Mouse (Mus musculus) naive thymus-derived CD4-positive, alpha-beta T cell, adult 2 months (primary cell): ENCODE data around the gene Tmem63b.

Experiments used
- DNase-seq: peaks from one replicate; pipeline ENCODE4 v3.0.0-alpha.2; 2011; ENCODE audit warnings: low read depth

The Tmem63b gene

GRCm38 (mm10) chr17:45703187-45703586 lies 16.5 kb upstream of the Tmem63b start:
- no peak for DNase-seq

DNA sequence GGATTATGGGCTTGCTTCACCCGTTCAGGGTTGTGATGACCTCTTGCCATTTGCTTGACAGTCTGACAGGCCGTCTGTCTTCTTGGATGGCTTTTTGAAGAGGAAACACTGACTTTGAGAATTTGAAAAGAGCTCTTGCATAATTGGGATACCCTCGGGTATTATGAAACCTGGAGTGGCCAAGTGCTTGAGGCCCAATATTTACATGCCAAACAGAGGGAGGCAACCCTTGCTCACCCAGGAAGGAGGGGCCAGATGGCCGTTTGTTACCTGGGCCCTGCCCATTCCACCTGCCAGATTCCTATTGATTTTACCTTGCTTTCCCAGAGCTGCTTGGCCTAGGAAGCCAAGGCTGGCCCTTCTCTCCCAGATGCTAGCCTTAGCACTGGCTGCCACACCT lies 15.5 kb upstream of the Tmem63b start:
- DNase-seq = no peak

- no peak for DNase-seq
Measured at GRCm38 (mm10) chr17:45701236-45701591, 14.5 kb upstream of the Tmem63b start.

- no peak for DNase-seq
Measured at GRCm38 (mm10) chr17:45700496-45701235, 14.0 kb upstream of the Tmem63b start.

- no peak for DNase-seq
Measured at GRCm38 (mm10) chr17:45699039-45699740, 12.5 kb upstream of the Tmem63b start.

DNA sequence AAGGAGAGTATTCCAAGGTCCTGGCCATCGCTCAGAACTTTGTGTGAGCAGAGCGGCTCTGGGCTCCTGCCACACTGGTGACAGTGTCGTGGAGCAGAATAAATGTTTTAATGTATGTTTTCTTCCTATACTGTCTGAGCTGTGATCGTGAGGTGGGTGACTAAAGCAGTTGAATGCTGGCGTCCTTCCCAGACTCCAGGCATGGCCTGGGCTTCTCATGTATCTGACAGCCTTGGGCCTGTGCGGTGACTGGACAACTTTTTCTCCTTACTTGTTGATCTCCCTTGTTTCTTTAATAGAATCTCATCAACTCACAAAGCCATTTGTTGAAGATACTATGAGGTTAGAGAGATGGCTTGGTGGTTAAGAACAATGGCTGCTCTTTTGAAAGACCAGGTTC lies 11.7 kb upstream of the Tmem63b start:
- no peak for DNase-seq

DNA sequence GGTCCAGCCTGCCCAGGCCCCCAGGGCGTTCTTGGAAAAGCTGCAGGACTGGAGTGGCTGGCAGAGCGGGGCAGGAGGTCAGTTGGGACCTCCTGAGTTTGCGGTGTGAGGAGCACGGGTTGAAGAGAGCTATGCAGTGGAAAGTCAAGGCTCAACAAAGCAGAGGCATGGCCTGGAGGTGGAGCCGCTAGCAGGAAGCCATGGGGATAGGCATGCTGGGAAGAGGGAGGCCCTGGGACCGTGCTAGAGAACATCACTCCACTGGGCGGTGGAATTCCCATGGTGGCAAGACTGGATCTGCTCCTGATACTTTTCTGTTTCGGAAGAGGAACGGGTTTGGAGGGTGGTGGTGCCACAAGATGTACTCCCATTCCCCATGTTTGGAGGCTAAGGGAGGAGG lies 10.3 kb upstream of the Tmem63b start:
- no peak for DNase-seq

DNA sequence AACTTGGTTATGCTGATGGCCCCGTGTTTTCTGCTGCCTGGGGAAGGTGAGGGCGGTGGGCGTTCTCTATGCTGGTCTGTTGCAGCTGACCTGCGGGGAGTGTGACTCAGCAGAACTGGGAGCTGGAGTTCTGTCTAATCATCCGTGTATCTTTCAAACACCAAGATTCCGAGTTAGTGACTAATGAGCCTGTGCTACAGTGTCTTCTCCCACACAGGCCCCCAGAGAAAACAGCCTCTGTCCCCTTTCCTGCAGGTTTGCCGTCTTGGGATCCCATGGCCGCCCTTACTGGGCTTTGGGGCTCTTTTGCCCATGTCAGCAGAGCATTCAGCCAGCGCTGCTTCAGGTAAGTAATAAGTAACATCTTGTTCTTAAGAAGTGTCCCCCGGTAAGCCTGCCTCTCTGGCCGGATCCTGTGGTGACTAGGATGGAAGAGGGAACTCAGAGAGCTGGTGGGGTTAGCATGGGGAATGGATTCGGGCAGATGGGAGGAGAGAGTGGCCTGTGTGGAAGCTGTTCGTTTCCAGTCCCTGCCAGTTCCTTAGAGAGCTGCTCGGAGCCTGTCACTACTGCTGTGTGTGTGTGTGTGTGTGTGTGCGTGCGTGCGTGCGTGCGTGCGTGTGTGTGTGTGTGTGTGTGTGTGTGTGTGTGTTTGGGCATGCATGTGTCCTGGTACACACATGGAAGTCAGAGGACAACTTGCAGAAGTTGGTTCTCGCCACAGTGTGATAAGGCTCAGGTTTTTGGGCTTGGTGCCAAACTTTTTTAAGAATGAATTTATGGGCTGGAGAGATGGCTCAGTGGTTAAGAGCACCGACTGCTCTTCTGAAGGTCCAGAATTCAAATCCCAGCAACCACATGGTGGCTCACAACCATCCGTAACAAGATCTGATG lies 8.8 kb upstream of the Tmem63b start:
- DNase-seq = no peak

DNA sequence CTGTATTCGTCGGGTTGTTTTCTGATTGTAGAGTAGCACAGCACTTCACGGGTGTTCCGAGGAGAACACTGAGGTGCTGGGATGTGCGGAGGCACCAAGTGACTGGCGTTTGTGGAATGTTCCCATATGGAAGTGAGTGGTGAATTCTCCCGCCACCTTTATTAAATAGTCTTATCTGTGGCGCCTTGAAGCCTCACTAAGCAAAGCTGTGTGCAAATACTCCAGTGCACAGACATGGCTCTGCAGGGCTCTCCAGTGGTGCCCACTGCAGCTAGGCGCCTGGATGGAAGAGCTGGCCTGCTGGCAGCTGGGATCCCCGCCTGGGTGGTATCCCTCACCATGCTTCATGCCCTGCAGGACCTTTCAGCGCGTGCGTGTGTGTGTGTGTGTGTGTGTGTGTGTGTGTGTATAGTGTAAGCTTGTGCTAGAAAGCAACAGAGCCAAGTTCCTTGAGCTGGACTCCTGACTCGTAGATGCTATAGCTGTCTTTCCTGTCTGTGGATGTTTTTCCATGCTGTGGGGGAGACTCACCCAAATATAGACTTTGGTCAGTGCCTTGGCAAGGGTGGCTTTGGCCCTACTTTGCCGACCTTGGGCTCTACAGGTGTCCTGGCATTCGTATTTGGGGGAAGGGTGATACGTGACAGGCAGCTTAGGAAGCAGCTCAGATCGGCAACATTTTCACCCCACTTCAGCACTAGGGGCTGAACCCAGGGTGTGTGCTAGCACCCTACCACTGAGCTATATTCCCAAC lies 7.3 kb upstream of the Tmem63b start:
- no peak for DNase-seq

- no peak for DNase-seq
Measured at GRCm38 (mm10) chr17:45692159-45692558, 5.5 kb upstream of the Tmem63b start.

GRCm38 (mm10) chr17:45690044-45690443 lies 3.3 kb upstream of the Tmem63b start:
- no peak for DNase-seq

GRCm38 (mm10) chr17:45689120-45689519 lies 2.4 kb upstream of the Tmem63b start:
- no peak for DNase-seq

DNA sequence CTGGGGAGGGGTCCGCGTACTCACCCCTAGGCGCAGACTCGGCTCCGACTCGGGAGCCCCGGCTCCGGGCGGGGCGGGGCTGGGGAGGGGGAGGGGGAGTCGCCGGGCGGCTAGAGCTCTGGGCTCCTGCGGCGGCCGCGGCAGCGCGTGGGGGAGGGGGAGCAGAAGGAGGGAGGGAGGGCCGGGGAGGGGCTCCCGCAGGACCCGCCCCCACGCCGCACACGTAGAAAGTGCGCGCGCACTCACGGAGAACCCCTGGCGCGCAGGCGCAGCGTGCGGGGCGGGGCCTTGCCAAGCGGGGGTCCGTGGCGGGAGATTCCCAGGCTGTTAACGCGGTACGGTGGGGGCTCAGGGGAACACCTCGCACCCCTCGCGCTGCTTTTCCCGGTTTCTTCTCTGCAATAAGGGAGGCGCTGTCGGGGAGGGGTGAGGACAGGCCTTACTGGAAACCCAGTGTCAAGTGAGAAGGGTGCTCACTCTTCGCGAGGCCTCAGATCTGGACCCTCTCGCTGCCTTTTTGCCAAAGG lies 549 bp downstream of the Tmem63b start, which contains the start of gene Mrpl14:
TSS of gene Mrpl14 (plus strand) at position 230 of the 527 bp plus-strand sequence.
- peak; percentile 96 for DNase-seq

DNA sequence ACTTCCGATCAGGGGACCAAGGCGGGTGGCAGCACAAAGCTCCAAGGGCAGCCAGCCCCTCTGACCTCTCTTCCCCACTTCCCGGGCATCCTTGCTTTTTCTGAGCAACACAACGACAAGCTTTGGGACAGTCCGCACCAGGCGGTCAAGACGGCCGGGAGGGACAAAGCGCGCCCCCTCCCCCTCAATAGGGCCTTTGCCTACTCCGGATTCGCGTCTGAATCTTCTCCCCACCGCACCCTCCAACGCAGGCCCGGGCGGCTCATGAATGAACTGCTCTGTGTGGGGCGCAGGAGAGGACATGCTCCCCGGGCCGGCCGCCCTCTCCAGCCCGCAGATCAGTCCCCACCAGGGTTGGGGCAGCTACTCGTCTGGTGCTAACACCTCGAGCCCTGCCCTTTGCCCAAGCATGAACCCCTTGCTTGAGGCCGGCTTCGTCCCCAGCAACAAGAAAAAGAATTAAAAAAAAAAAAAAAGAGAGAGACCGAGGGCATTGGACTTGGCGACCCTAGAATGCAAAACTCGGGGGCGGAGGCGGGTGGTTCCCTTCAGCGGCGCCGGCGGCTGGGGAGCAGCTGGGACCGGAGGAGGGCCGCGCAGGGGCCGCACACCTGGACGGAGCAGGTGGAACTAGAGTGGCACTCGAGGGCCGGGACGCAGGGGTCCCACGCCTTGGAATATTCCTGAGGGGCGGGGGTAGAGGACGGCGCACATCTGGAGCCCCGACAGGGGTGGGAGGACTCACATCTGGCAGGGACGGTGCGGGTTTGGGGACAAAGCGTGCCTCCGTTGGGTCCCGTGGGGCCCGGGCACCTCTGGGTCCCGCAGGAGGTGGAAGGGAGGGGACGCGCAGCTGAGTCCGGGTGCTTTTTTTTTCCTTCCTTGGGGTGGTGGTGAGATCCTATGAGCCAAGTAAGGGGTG lies 1.3 kb downstream of the Tmem63b start:
- peak; percentile 52 for DNase-seq

DNA sequence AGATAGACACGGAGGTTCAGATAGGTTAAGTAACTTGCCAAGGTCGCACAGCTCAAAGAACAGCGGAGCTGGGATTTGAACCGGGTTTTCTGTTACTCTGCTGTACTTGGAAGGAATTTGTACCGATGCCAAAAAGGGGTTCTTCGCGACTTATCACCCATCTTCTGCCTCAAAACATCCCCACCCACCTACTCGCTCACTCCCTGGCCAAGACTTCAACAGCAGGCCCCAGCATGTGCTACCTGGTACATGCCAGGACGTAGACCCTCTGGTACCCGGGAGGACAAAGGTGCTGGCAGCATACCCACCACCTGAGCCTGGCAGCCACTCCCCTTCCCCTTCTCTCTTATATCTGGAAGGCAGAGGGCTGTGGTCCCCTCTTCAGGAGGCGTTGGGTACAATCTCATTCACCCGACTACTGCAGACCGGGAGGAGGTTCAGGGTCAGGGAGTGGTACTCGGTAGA lies 2.0 kb downstream of the Tmem63b start:
- no peak for DNase-seq

DNA sequence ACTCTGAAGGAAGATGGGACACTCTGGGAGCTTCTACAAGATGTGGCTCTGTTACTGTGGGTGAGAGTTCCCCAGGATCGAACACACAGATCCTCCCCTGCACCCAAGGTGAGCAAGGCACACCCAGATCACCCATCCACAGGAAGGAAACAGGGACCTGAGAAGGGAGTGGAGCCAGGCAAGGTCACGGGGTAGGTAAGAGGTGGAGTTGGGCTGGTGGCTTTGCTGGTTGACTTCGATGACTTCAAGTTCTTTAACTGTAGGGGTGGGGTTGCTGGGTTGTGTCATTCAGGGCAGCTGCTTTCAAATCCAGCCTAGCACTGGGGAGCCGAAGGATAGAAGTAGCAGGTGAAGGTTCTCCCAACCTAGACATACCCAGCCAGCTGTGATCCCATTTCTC lies 3.9 kb downstream of the Tmem63b start:
- no peak for DNase-seq

- DNase-seq = peak; percentile 55
Measured at GRCm38 (mm10) chr17:45681588-45681987, 5.1 kb downstream of the Tmem63b start.

GRCm38 (mm10) chr17:45680391-45680980 lies 6.2 kb downstream of the Tmem63b start:
- no peak for DNase-seq

- DNase-seq = peak; percentile 85
Measured at GRCm38 (mm10) chr17:45678106-45678505, 8.6 kb downstream of the Tmem63b start.

DNA sequence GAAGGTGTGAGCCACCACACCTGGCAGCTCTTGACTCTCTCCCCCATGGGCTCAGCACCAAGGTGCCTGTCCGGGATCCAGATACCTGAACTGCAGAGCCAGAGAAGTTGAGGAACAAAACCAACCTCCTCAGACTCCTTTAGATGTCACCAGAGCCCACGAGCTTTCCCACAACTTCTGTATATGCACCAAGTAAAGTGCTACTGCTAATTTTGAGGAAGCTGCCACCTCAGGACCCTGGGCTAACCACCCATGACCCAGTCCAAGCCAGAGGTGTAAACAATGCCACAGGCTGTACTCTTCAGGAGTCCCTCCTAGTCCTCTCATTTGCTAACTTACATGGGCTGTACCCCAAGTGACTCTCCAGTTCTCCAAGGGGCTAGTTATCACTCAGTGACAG lies 14.1 kb downstream of the Tmem63b start:
- no peak for DNase-seq
